Mouse (Mus musculus) telencephalon, adult 2 months (tissue): Measurements from ENCODE around the gene Gucy1a1.

Experiments
- DNase-seq: peaks from one replicate; pipeline ENCODE4 v3.0.0-alpha.2; 2011; ENCODE audit warnings: low read depth, low spot score

The Gucy1a1 gene

GRCm38 (mm10) chr3:82074201-82074851 lies 71.3 kb downstream of the Gucy1a1 start, which contains the start of gene Gucy1b1:
TSS of gene Gucy1b1 (minus strand) at chr3:82074689.
- DNase-seq: peak; percentile 96

DNA sequence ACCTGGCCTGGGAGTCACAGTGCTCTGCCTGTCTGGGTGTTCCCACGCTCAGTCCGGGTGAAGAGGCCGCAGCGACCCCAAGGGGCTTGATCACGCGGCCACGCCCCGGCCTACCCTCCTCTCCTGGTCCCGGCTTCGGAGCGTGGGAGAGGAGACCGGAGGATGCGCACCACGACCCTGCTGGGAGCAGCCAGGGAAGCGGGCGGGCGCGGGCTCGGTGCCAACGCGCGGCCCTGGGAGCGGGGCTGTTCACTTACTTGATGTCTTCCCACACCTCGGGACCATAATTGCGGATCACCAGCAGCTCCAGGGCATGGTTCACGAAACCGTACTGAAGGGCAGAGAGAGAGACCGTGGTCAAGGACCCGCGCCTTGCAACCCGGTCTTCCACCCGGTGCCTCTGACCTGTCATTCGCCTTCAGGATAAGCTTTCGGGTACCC lies 71.8 kb downstream of the Gucy1a1 start:
- no peak for DNase-seq

GRCm38 (mm10) chr3:82067830-82068229 lies 77.8 kb downstream of the Gucy1a1 start:
- DNase-seq: no peak

GRCm38 (mm10) chr3:82061402-82062180 lies 84.0 kb downstream of the Gucy1a1 start:
- DNase-seq: no peak

GRCm38 (mm10) chr3:82057201-82057600 lies 88.4 kb downstream of the Gucy1a1 start:
- no peak for DNase-seq

- DNase-seq: no peak
These were observed 91.2 kb downstream of the Gucy1a1 start for GRCm38 (mm10) chr3:82054283-82054974.

GRCm38 (mm10) chr3:82052029-82052428 lies 93.6 kb downstream of the Gucy1a1 start:
- DNase-seq: no peak

- no peak for DNase-seq
These were observed 94.1 kb downstream of the Gucy1a1 start for GRCm38 (mm10) chr3:82051468-82051867.

GRCm38 (mm10) chr3:82048681-82049080 lies 96.9 kb downstream of the Gucy1a1 start:
- no peak for DNase-seq

DNA sequence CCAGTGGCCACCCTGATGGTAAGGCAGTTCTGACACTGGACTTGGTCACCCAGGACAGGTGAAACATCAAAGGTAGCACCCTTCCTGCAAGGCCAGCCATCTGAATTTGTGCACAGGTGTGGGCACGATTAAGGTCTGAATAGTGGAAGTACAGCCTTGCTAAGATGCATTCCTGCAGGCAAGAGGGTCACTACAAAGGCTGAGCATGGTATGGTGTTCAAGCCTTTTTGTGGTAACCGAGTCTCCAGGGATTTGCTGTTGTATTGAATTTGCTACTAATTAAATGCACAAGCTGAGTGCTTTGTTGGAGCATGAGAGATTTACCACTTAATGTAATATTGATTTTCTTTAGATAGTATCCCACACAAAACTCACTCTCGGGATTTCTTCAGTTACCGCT lies 97.5 kb downstream of the Gucy1a1 start:
- no peak for DNase-seq

DNA sequence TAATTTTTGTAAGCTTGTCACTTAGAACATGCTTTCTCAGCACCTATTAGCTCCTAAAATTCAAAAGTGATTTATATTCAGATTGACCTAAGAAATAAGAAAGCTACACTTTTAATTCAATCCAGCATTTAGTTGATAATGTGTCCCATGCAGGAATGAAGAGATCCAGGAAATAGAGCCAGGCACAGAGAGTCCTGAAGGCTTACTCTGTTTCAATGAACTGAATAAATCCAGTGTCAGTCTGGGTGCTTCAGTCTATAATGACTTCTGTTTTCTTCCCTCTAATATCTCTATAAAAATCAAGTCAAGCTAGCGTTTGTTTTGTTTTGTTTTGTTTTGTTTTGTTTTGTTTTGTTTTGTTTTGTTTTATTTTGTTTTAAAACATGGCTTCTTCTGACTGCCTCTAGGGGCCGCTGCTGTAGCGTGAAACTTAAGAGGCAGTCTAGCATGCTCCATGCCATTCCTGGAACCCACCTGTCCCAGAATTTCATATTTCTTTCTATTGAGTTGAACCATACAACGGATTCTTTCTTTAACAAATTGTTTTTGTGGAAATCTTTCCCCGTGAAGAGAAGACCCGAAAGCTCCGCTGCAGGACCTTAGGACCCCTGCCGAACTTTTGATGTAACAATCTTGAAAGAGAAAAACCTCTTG lies 98.4 kb downstream of the Gucy1a1 start:
- DNase-seq: no peak

DNA sequence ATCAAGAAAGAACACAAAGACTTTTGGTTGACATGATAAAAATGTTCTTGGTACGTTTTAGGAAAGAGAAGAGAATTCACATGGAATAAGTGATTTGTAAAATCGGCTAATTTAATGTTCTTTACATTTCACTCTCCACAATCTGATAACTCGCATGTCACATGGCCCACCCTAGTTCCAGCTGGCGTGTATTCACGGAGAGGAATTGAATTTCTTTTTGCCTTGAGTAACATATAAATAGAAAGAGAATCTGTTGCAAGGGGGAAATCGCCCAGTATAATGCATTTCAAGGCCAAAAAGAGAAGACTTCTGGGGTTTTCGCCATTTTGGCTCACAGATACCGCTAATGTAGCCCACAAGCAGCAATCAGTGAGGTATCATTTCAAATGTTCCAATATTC lies 99.5 kb downstream of the Gucy1a1 start:
- DNase-seq: peak; percentile 54

GRCm38 (mm10) chr3:82044902-82045301 lies 100.7 kb downstream of the Gucy1a1 start:
- no peak for DNase-seq

DNA sequence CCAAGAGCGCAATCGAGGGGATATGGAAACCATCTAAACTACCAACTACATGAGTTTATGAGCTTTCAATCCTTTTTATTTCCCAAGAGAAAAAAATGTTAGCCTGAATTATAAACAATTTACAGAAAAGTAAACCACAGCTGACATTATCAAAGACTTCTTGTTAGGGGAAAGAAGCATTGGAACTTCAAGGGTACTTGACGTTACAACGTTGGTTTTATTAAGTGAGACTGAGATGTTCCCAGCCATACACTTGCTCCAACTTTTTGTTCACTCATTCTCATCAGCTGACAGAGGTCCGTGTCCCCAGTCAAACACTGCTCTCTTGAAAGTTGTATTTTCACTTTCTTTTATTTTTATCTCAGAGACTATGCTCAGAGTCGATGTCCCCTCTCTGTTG lies 101.9 kb downstream of the Gucy1a1 start:
- no peak for DNase-seq
